15 mouse cellular contexts compared by ENCODE assay signal in genomic region chr4:57601903-57602617, GRCm38 (mm10). TPM values are rescaled to one million over a fixed set of nuclear protein-coding genes. Genes with fewer than 3 reads are reported as not detected.
DNase-seq lines count a peak whose midpoint lies in the region; ATAC-seq lines count a peak whose summit lies in the region.
"Had no signal": no experiment of that assay in that cellular context is flagged by ENCODE, and none has a peak within 500 bp of the region (broad histone marks: within the 10 kb centered on the region; RNA-seq: fewer than 3 reads in every experiment).

No protein-coding gene starts in this region.

- ATAC-seq in cerebellum, adult (ENCODE audit: insufficient number of reproducible peaks, low FRiP score, low TSS enrichment), result peak; percentile 78
- no peak for ATAC-seq in heart, embryonic 14.5 days (ENCODE audit: insufficient number of reproducible peaks, insufficient read depth, low FRiP score, low read depth)
- no peak for ATAC-seq in hindbrain, embryonic 13.5 days (ENCODE audit: low FRiP score)

- no peaks in the 10 kb centered on the region for H3K27me3 ChIP-seq in heart, embryonic 14.5 days (ENCODE audit: control insufficient read depth, insufficient read depth, low read length)
- 0 out of 2 replicates have a peak, but pooled peaks cover 3% of the 10 kb centered on the region for H3K27me3 ChIP-seq in hindbrain, embryonic 13.5 days

- WGBS in heart, embryonic 14.5 days, result 55% methylated on average over 10 of the region's 10 CpGs
- 82% methylated on average over 10 of the region's 10 CpGs for WGBS in hindbrain, embryonic 13.5 days

- peak overlapping the region; percentile 38; the same call in 1 of the 2 replicates for H3K9ac ChIP-seq in heart, embryonic 14.5 days (ENCODE audit: low read length)
- no peak overlapping the region for H3K9ac ChIP-seq in hindbrain, embryonic 13.5 days

- H3K36me3 ChIP-seq in heart, embryonic 14.5 days (ENCODE audit: control insufficient read depth, insufficient read depth, low read length), result no peaks in the 10 kb centered on the region
- H3K36me3 ChIP-seq in hindbrain, embryonic 13.5 days, result no peaks in the 10 kb centered on the region

- H3K4me1 ChIP-seq in heart, embryonic 14.5 days (ENCODE audit: control insufficient read depth in 2 of 2, insufficient read depth in 2 of 2, low read length in 2 of 2), result peaks cover 51 to 84% of the 10 kb centered on the region in 2 experiments
- H3K4me1 ChIP-seq in hindbrain, embryonic 13.5 days (replicated peaks), result no peaks in the 10 kb centered on the region

- DNase-seq in cerebellum, postnatal 4 days (ENCODE audit: low spot score in 2 of 2), result no peak
- peak; percentile 73 for DNase-seq in Muller cell, postnatal 12 days (ENCODE audit: inconsistent ontology term)
- DNase-seq in cerebellum, adult 9-10 months, result peak; percentile 80
- no peak for DNase-seq in urinary bladder, adult 18-20 months (ENCODE audit: low spot score in 2 of 2)
- no peak for DNase-seq in left cerebral cortex, adult 8-10 months (ENCODE audit: low spot score in 2 of 2)
- DNase-seq: embryo, embryonic 11 days; kidney, adult 11 months; liver; right cerebral cortex, postnatal 14 days; thymus, postnatal 36 days had no signal

- no peaks in the 10 kb centered on the region for H3K9me3 ChIP-seq in heart, embryonic 14.5 days (ENCODE audit: control insufficient read depth, low read length)
- no peaks in the 10 kb centered on the region for H3K9me3 ChIP-seq in hindbrain, embryonic 13.5 days

- peak overlapping the region; percentile 33 to 71 for H3K27ac ChIP-seq in heart, embryonic 14.5 days (replicated peaks in 1 of 2; ENCODE audit: control insufficient read depth in 1 of 2, insufficient read depth in 1 of 2, low read depth in 2 of 2, low read length in 2 of 2)
- no peak overlapping the region for H3K27ac ChIP-seq in hindbrain, embryonic 13.5 days

- no peak overlapping the region for H3K4me3 ChIP-seq in heart, embryonic 14.5 days (ENCODE audit: control insufficient read depth in 1 of 2, insufficient read depth in 1 of 2, low read depth in 1 of 2, low read length in 2 of 2)
- H3K4me3 ChIP-seq in hindbrain, embryonic 13.5 days, result no peak overlapping the region

- H3K4me2 ChIP-seq in heart, embryonic 14.5 days (ENCODE audit: low read length), result no peak overlapping the region
- no peak overlapping the region for H3K4me2 ChIP-seq in hindbrain, embryonic 13.5 days

RNA-seq across cellular contexts. Expression of gene Pakap, which starts 34.1 kb away (rescaled TPM):
- 59.6 and 66.0 TPM in 2 replicates for polyA plus RNA-seq in heart, embryonic 14.5 days (2014; fragmentation: Nextera tagmentation; extraction: Ambion mirVana)
- polyA plus RNA-seq in hindbrain, embryonic 13.5 days (2015; fragmentation: Nextera tagmentation; extraction: Ambion mirVana), result 10.3 and 11.5 TPM in 2 replicates
- total RNA-seq in left cerebral cortex, adult 8-10 months (2022), result 10 to 100 TPM; 19.2 to 22.2 (median 20.2) TPM
- total RNA-seq: hematopoietic stem cell, adult 5-6 weeks; megakaryocyte progenitor cell, adult 5-6 weeks had no signal

Comparison
In these comparisons a context has a peak if more than half of its experiments do, and no peak if none do; other contexts are left out.
1. DNase-seq: peak in Muller cell, postnatal 12 days (single experiment) and cerebellum, adult 9-10 months (single experiment); none in cerebellum, postnatal 4 days (0 of 2), urinary bladder, adult 18-20 months (0 of 2) and left cerebral cortex, adult 8-10 months (0 of 2).